Mouse (Mus musculus) cortical plate, adult 2 months (tissue): ENCODE data around the gene Btbd16. TPM values are rescaled to one million over a fixed set of nuclear protein-coding genes. Genes with fewer than 3 reads are reported as not detected.

Experiments
- H3K27ac ChIP-seq: fragments of 200-500 bp; 2 replicates; pipeline ENCODE4 v1.5.1; 2012; ENCODE audit warnings: low read length, control low read depth, inconsistent platforms; ENCODE audit not compliant: insufficient read depth
- H3K4me1 ChIP-seq: fragments of 200-500 bp; 2 replicates; pipeline ENCODE4 v1.6.1; 2011; ENCODE audit warnings: low read length; ENCODE audit not compliant: control insufficient read depth, insufficient read depth
- H3K4me3 ChIP-seq: fragments of 200-500 bp; 2 replicates; pipeline ENCODE4 v1.5.1; 2011; ENCODE audit warnings: mild to moderate bottlenecking, low read length, control low read depth; ENCODE audit not compliant: insufficient read depth
- CTCF ChIP-seq: fragments of 200-500 bp; IDR thresholded peaks from 2 replicates; pipeline ENCODE4 v1.5.1; 2011; ENCODE audit warnings: mild to moderate bottlenecking, control low read depth, low read length; ENCODE audit not compliant: insufficient read depth; ENCODE audit errors: extremely low read depth
- POLR2A ChIP-seq: fragments of 200-500 bp; IDR thresholded peaks from 2 replicates; pipeline ENCODE4 v1.6.1; 2011; ENCODE audit warnings: mild to moderate bottlenecking, low read length, control low read depth; ENCODE audit not compliant: insufficient read depth; ENCODE audit errors: extremely low read depth
- polyA plus RNA-seq: library from polyadenylated mRNA; depleted of rRNA; stranded (reverse); fragments of >200 nt; gene quantifications from 2 replicates; pipeline ENCODE4 v1.2.3, GENCODE M21; 2012

Gene Btbd16
- polyA plus RNA-seq, 1 experiment: 0.86 TPM

DNA sequence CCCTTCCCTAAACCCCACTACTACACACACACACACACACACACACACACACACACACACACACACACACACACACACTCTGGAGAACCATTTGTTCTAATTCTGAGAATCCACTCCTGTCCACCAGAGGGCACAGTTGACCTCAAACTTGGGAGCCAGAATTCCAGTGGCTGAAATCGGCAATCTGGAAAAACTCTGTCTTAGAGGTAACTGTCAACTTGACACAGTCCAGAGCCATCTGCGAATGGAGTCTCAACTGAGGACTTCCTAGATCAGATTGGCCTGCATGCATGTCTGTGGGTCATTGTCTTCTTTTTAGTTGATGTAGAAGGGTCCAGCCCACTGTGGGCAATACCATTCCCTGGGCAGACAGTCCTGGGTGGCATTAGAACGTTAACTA, 53.6 kb downstream of the Btbd16 start:
- Histone ChIP-seq H3K4me3 (no peak overlapping the region), H3K4me1 (no peaks in the 10 kb centered on the region), H3K27ac (no peak overlapping the region)
- TF ChIP-seq POLR2A (no peak), CTCF (peak; percentile 74)

GRCm38 (mm10) chr7:130827844-130828403, 54.1 kb downstream of the Btbd16 start:
- TF ChIP-seq POLR2A (no peak), CTCF (no peak)

DNA sequence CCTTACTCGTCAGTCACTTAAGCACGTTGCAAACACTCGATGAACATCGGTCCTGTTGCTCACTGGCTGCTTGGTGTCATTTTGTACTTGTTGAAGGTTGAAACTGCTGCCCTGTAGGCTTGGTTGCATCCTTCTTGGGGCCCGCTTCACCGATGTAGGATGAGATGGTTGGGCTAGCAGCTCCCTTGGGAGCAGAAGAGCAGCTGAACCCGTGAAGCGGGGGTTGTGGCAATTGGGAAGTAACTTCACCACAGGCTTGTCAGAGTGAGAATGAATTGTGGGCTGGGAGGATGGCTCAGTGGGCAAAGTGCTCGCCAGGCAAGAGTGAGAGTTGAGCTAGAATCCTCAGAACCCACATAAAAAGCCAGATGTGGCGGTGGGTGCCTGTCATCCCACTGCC, 54.6 kb downstream of the Btbd16 start:
- Histone ChIP-seq H3K4me3 (no peak overlapping the region), H3K27ac (no peak overlapping the region), H3K4me1 (no peaks in the 10 kb centered on the region)
- no peak for TF ChIP-seq CTCF
- no peak for TF ChIP-seq POLR2A

More at GRCm38 (mm10) chr7:130827844-130828403, 54.1 kb downstream of the Btbd16 start:
- H3K4me1 ChIP-seq: no peaks in the 10 kb centered on the region
- no peak overlapping the region for H3K4me3 ChIP-seq
- no peak overlapping the region for H3K27ac ChIP-seq

DNA sequence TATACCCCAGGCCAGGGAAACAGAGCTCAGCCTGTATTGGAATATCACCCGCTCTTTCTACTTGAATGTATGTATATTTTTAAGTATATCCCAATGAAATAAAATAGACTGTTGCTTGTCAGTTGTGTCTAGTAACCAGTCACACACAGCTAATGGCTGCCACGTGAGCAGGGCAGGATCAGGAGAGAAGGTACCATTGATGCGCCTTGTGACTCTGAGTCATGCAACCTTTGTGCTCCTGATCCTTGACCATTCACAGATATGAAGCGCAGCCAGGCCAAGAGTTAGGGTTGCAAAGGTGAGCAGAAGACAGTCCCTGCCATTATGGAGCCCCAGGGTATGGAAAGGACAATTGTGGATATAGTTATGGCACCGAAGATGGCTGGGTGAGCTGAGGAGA, 57.7 kb downstream of the Btbd16 start:
- Histone ChIP-seq H3K27ac (no peak overlapping the region), H3K4me3 (no peak overlapping the region), H3K4me1 (peaks cover 4% of the 10 kb centered on the region; the same call in 1 of the 2 replicates)
- TF ChIP-seq POLR2A (no peak), CTCF (no peak)

GRCm38 (mm10) chr7:130834299-130834698, 60.4 kb downstream of the Btbd16 start:
- Histone ChIP-seq H3K4me3 (no peak overlapping the region), H3K27ac (no peak overlapping the region), H3K4me1 (peaks cover 6% of the 10 kb centered on the region)
- TF ChIP-seq CTCF (no peak), POLR2A (no peak)

DNA sequence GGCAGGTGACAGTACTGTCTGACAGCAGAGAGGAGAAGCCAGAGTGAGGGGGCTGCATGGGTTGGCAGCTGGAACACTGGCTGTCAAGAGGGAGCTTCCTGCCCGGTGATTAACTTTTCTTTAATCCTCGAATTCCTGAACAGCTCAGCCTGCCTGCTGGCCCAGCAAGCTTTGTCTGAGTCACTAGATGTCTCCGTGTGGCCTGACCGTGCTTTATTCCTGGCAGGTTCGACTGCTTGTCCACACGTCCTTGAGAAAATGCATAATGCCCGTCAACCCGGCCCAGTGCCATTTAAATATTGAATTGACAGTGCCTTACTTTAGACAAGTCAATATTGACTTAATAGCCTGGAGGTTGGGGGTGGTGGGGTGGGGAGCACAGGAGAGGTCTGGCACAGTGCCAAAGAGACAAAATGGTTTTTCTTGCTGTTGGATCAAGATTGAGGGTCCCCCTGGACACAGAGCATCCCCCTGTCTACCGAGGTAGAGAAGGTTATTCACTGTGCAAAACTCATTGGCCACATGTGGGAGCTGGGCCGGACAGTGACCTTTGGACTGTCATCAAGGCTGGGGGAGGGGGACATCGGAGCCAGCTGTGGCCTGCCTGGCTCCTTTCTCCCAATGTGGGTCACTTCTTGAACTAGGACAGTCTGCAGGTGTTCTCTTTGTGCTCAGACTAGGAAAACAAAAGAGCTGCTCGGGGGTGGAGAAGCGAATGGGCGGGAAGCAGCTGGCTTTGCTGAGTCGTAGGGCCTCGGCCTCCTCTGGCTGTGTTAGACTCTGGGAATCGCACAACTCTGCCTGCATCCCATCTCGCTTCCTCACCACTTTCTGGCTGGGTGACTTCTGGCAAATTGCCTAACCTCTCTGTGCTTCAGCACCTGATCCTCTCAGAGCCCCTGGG, 61.3 kb downstream of the Btbd16 start:
- H3K4me3 ChIP-seq: no peak overlapping the region
- H3K27ac ChIP-seq: no peak overlapping the region
- H3K4me1 ChIP-seq: peaks cover 6% of the 10 kb centered on the region
- TF ChIP-seq CTCF (no peak), POLR2A (no peak)

- H3K4me3 ChIP-seq: no peak overlapping the region
- H3K4me1 ChIP-seq: peaks cover 6% of the 10 kb centered on the region
- H3K27ac ChIP-seq: no peak overlapping the region
- TF ChIP-seq CTCF (no peak), POLR2A (no peak)
These were observed 62.2 kb downstream of the Btbd16 start for GRCm38 (mm10) chr7:130836066-130836465.

DNA sequence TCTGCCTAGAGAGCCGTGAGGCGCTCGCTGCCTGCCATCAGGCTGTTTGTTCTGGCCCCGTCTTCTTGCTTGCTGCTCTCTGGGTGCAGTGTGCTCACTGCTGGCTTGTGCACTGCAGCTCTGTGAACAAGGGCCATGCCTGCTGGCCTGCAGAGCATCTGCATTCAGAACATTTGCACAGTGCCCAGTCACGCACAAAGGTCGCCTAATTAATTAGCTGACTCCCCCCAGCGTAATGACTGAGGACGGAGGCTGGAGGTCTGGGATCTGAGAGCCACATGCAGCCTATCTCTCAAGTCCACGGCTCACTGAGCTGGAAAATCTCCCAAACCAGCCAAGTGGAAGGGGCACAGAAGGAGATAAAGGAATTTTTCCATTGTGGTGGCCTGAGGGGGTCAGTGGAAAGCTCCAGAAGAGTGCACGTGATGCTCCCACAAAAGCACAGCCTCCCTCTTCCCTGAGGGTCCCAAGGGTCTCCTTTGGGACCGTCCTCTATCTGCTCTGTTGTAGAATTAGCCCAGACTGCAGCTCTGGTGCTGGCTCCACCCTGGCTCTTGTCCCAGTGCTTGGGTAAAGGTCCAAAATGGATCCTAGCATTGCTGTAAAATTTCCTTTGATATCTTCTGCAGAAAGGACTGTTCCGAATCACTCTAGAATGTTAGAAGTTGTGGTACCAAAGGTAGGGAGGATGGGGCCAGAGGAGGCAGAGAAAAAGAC, 64.2 kb downstream of the Btbd16 start:
- Histone ChIP-seq H3K4me3 (no peak overlapping the region), H3K27ac (no peak overlapping the region)

DNA sequence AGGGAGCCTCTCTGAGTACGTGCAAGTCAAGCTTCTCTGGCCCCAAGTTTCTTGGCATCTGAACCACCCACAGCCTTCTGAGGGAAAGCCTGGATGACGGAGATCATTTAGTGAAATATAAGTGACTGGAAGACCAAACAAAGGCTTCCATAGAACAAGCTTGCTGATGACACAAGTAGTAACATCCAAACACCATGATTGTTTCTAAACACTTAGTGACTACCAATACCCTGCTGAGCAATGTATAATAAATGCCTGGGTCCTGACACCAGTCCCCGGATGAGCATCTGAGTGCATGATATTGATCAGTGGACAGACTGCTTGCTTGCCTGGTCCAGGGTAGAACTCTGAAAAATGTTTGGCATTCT, 64.8 kb downstream of the Btbd16 start:
- no peak overlapping the region for H3K4me3 ChIP-seq
- TF ChIP-seq CTCF: no peak
- no peak for TF ChIP-seq POLR2A
- peaks cover 6% of the 10 kb centered on the region for H3K4me1 ChIP-seq
- H3K27ac ChIP-seq: no peak overlapping the region

More for the DNA sequence above, 64.2 kb downstream of the Btbd16 start:
- TF ChIP-seq CTCF (no peak), POLR2A (no peak)
- H3K4me1 ChIP-seq: peaks cover 6% of the 10 kb centered on the region
